Comparison of ENCODE assay signal across 7 mouse cellular contexts in the genomic region with DNA sequence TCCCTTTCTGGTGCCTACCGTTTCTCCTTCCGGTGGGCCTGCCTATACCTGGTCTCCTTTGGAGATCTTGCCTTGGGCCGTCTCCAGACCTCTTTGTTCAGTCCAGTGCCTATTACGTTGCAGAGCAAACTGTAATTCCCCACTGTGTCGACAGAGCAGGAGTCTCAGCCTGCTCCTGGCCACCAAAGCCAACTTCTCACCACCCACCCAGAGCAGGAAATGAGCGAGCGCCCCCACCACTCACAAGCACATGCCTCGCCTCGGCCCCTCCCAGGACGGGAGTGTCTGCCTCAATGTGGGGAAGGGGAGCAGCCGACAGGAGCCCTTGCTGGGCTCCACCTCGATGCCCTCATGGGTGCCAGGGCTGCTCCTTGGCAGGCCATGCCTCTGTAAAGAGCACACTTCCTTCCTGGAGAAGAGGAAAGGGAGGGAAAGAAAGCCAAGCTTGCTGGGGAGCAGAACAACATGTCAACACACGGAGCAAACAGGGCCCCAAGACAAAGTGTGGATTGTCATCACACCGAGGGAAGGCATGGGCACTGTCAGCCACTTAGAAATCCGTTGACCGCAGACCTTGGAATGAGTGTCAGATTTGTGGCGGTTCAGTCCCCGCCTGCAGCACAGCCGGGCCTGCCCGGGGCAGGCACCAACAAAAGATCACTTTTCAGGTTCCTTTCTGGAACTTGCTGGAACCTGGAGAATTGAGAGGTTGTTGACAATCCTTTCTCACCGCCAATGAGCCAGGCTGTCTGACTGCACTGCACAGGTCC. TPM values are rescaled to one million over a fixed set of nuclear protein-coding genes. Genes with fewer than 3 reads are reported as not detected.
DNase-seq lines count a peak whose midpoint lies in the region; ATAC-seq lines count a peak whose summit lies in the region.

No protein-coding gene starts in this region.

- DNase-seq in neural tube, embryonic 10.5 days (ENCODE audit: extremely low spot score, low spot score) = no peak
- DNase-seq in liver, embryonic 13.5 days = no peak
- DNase-seq in ovary, postnatal 36 days (ENCODE audit: low spot score) = no peak
- no peak for DNase-seq in c-Kit-positive CD71-positive TER-119-positive erythroid progenitor cells, embryonic 14.5 days (ENCODE audit: low spot score)
- no peak for DNase-seq in urinary bladder, postnatal 4 days (ENCODE audit: low spot score in 2 of 2)

- WGBS in neural tube, embryonic 13.5 days = 80% methylated on average over 21 of the region's 21 CpGs
- WGBS in heart, embryonic 14.5 days = 26% methylated on average over 21 of the region's 21 CpGs
- WGBS in liver, embryonic 13.5 days (ENCODE audit: insufficient replicate concordance) = 56% methylated on average over 21 of the region's 21 CpGs

- H3K9me3 ChIP-seq in neural tube, embryonic 13.5 days = no peaks in the 10 kb centered on the region
- no peaks in the 10 kb centered on the region for H3K9me3 ChIP-seq in heart, embryonic 14.5 days (ENCODE audit: control insufficient read depth, low read length)
- no peaks in the 10 kb centered on the region for H3K9me3 ChIP-seq in liver, embryonic 13.5 days (replicated peaks)

- peaks cover 56% of the 10 kb centered on the region for H3K4me1 ChIP-seq in neural tube, embryonic 13.5 days (replicated peaks)
- H3K4me1 ChIP-seq in heart, embryonic 14.5 days (ENCODE audit: control insufficient read depth in 2 of 2, insufficient read depth in 2 of 2, low read length in 2 of 2) = peaks cover 55 to 76% of the 10 kb centered on the region in 2 experiments
- peaks cover 76% of the 10 kb centered on the region for H3K4me1 ChIP-seq in liver, embryonic 13.5 days (replicated peaks)

- H3K27me3 ChIP-seq in neural tube, embryonic 13.5 days = no peaks in the 10 kb centered on the region
- no peaks in the 10 kb centered on the region for H3K27me3 ChIP-seq in heart, embryonic 14.5 days (ENCODE audit: control insufficient read depth, insufficient read depth, low read length)
- H3K27me3 ChIP-seq in liver, embryonic 13.5 days = no peaks in the 10 kb centered on the region

- peaks cover 61% of the 10 kb centered on the region for H3K36me3 ChIP-seq in neural tube, embryonic 13.5 days
- H3K36me3 ChIP-seq in heart, embryonic 14.5 days (ENCODE audit: control insufficient read depth, insufficient read depth, low read length) = peaks cover 27% of the 10 kb centered on the region
- H3K36me3 ChIP-seq in liver, embryonic 13.5 days = peaks cover 32% of the 10 kb centered on the region

- no peak overlapping the region for H3K4me3 ChIP-seq in neural tube, embryonic 13.5 days
- H3K4me3 ChIP-seq in heart, embryonic 14.5 days (ENCODE audit: control insufficient read depth in 1 of 2, insufficient read depth in 1 of 2, low read depth in 1 of 2, low read length in 2 of 2) = no peak overlapping the region
- H3K4me3 ChIP-seq in liver, embryonic 13.5 days (replicated peaks) = no peak overlapping the region

- ATAC-seq in neural tube, embryonic 13.5 days (ENCODE audit: low read depth) = no peak
- ATAC-seq in heart, embryonic 14.5 days (ENCODE audit: insufficient number of reproducible peaks, insufficient read depth, low FRiP score, low read depth) = peak; percentile 29; the same call in 1 of the 2 replicates
- no peak for ATAC-seq in liver, embryonic 13.5 days (ENCODE audit: low read depth)

- H3K4me2 ChIP-seq in neural tube, embryonic 13.5 days = no peak overlapping the region
- no peak overlapping the region for H3K4me2 ChIP-seq in heart, embryonic 14.5 days (ENCODE audit: low read length)
- H3K4me2 ChIP-seq in liver, embryonic 13.5 days = no peak overlapping the region

- 0 out of 2 replicates have a peak overlapping the region, but pooled peaks have one; percentile 31 for H3K9ac ChIP-seq in neural tube, embryonic 13.5 days
- H3K9ac ChIP-seq in heart, embryonic 14.5 days (ENCODE audit: low read length) = peak overlapping the region; percentile 19; the same call in 1 of the 2 replicates
- H3K9ac ChIP-seq in liver, embryonic 13.5 days = no peak overlapping the region

- peak overlapping the region; percentile 2; the same call in 1 of the 2 replicates for H3K27ac ChIP-seq in neural tube, embryonic 13.5 days (replicated peaks)
- peak overlapping the region; percentile 53 to 79 for H3K27ac ChIP-seq in heart, embryonic 14.5 days (replicated peaks in 1 of 2; ENCODE audit: control insufficient read depth in 1 of 2, insufficient read depth in 1 of 2, low read depth in 2 of 2, low read length in 2 of 2)
- peak overlapping the region; percentile 67 for H3K27ac ChIP-seq in liver, embryonic 13.5 days

RNA-seq across cellular contexts. Expression of a gene that starts 22.0 kb away (rescaled TPM):
- polyA plus RNA-seq in neural tube, embryonic 13.5 days (2015; fragmentation: Nextera tagmentation; extraction: Ambion mirVana) = 26.5 and 30.4 TPM in 2 replicates
- 23.4 TPM in 2 replicates for polyA plus RNA-seq in heart, embryonic 14.5 days (2014; fragmentation: Nextera tagmentation; extraction: Ambion mirVana)
- polyA plus RNA-seq in liver, embryonic 13.5 days (2015; fragmentation: Nextera tagmentation; extraction: Ambion mirVana) = 9.1 and 9.2 TPM in 2 replicates

Comparison
In these comparisons a context has a peak if more than half of its experiments do, and no peak if none do; other contexts are left out.
1. H3K27ac ChIP-seq: peak in every context shown above with its lines; median percentile 67 in liver, embryonic 13.5 days; 66 in heart, embryonic 14.5 days; 2 in neural tube, embryonic 13.5 days.